Mouse (Mus musculus): ENCODE results near the gene Art4. TPM values are rescaled to one million over a fixed set of nuclear protein-coding genes. Genes with fewer than 3 reads are reported as not detected.
"Not testable (repeated sequence)": the region's sequence is repeated elsewhere in the genome, so short reads cannot be mapped to it uniquely, and the experiment has no call there.

Gene Art4
- polyA plus RNA-seq, 1 experiment from 2014 or later, result 0.20 TPM

DNA sequence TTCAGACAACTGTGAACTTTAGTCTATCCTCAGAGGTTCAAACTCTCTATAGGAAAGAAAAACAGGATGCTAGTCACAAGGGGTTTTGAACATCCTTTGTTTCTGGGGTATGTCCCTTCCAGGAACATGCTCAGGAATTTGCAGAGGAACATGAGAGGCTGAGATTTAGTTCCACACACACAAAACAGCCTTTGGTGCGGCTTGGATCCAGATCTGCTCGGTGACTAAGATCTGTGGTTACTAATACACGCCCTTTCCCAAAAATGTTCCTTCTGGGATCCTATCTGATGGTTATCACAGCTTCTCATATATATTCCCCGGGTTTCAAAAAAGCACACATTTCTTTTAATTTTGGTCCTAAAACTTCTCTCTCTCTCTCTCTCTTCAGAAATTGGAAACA lies 40.3 kb upstream of the Art4 start:
- Histone ChIP-seq H3K9me3 (replicated peaks; ENCODE audit: control insufficient read depth, low read length, poor library complexity, severe bottlenecking) (no peaks in the 10 kb centered on the region), H3K36me3 (ENCODE audit: control insufficient read depth, insufficient read depth, low read length) (no peaks in the 10 kb centered on the region), H3K9ac (ENCODE audit: low read depth, low read length) (no peak overlapping the region), H3K27me3 (ENCODE audit: control insufficient read depth, insufficient read depth, low read depth, low read length) (no peaks in the 10 kb centered on the region), H3K4me1 (ENCODE audit: control insufficient read depth, insufficient read depth, low read length) (no peaks in the 10 kb centered on the region), H3K27ac (ENCODE audit: low read length) (no peak overlapping the region), H3K4me3 (ENCODE audit: low read depth, low read length) (no peak overlapping the region), H3K4me2 (ENCODE audit: low read length) (no peak overlapping the region)
- WGBS, result 84% methylated on average over 4 of the region's 4 CpGs
- ATAC-seq, result no peak

DNA sequence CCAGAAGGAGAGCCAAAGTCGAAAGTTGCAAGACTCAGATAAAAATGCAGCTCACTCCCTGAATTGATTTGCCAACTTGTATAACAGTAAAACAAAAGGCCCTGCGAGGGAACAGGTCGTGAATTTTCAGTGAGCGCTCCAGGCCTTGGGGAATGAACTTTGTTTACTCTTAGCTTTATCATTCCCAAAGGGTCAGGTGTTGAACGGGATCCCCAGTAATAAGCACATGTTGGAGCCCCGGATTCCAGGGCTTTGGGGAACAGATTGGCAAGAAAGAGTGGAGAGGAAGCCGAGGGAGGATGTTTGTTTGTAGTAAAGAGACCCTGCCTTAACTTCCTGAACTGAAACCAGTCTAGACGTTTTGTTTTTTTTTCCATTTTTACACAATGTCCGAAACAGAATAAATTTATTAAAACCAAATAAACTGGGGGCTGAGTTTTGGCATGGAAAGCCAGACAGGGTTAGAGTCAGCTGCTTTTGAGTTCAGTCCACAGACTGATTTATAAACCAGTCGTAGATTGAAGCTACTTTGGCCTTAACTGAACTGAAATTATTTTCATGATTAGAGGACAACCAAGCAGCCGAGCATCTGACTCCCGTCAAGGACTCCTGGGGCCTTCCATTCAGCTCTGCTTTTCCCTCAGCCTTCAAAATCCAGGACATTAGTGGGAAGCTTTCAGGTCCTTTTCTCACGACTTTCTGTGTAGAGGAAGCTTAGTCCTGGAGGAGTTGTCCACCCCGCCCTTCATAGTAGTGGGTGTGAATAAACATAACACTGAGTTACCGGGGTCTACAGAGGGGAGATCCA lies 37.2 kb upstream of the Art4 start:
- Histone ChIP-seq H3K4me1 (ENCODE audit: control insufficient read depth, insufficient read depth, low read length) (no peaks in the 10 kb centered on the region), H3K27me3 (ENCODE audit: control insufficient read depth, insufficient read depth, low read depth, low read length) (no peaks in the 10 kb centered on the region), H3K4me3 (ENCODE audit: low read depth, low read length) (no peak overlapping the region), H3K4me2 (ENCODE audit: low read length) (no peak overlapping the region), H3K9me3 (replicated peaks; ENCODE audit: control insufficient read depth, low read length, poor library complexity, severe bottlenecking) (no peaks in the 10 kb centered on the region), H3K36me3 (ENCODE audit: control insufficient read depth, insufficient read depth, low read length) (no peaks in the 10 kb centered on the region), H3K27ac (ENCODE audit: low read length) (no peak overlapping the region), H3K9ac (ENCODE audit: low read depth, low read length) (no peak overlapping the region)
- WGBS, result 61% methylated on average over 15 of the region's 15 CpGs
- ATAC-seq, result no peak

DNA sequence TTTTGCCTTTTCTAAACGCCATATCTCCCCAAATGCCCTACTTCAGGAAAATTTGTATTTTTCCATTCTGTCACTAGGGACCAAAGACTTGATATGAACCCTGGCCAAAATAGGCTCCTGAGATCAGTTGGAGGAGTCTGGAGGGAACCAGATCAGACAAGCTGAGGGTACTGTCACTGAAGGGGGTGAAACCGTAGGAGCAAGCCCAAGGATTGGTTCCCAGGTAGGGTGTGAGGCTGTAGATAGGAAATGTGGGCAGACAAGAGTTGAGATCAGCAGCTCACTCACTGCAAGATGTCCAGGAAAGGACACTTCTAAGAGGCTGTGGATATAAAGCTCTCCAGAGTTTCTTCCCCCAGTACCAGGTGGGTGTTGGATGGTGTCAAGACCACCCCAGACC lies 34.5 kb upstream of the Art4 start:
- Histone ChIP-seq H3K4me3 (ENCODE audit: low read depth, low read length) (no peak overlapping the region), H3K9me3 (replicated peaks; ENCODE audit: control insufficient read depth, low read length, poor library complexity, severe bottlenecking) (no peaks in the 10 kb centered on the region), H3K27ac (ENCODE audit: low read length) (no peak overlapping the region), H3K4me1 (ENCODE audit: control insufficient read depth, insufficient read depth, low read length) (no peaks in the 10 kb centered on the region), H3K9ac (ENCODE audit: low read depth, low read length) (no peak overlapping the region), H3K36me3 (ENCODE audit: control insufficient read depth, insufficient read depth, low read length) (no peaks in the 10 kb centered on the region), H3K4me2 (ENCODE audit: low read length) (no peak overlapping the region), H3K27me3 (ENCODE audit: control insufficient read depth, insufficient read depth, low read depth, low read length) (no peaks in the 10 kb centered on the region)
- ATAC-seq, result no peak
- WGBS, result 90% methylated on average over 2 of the region's 2 CpGs

DNA sequence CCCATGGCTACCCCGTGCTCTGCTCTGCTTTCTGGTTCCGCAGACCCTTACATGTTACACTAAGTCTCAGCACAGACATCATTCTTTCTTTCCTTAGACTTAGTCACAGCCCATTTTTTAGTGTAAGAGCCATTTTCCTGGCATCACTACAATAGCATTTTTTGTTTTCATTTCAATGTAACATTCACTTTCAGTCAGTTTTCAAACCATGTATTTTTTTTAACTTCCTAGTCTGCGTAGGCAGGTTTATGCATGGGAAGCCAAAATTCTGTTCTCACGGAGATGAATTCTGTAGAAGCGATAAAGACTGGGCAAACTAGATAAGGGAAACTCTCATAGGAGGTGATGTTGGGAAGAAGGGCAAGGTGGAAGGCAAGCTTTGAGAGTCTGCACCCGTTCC lies 32.0 kb upstream of the Art4 start:
- 92% methylated on average over 6 of the region's 6 CpGs for WGBS
- Histone ChIP-seq H3K36me3 (ENCODE audit: control insufficient read depth, insufficient read depth, low read length) (no peaks in the 10 kb centered on the region), H3K4me1 (ENCODE audit: control insufficient read depth, insufficient read depth, low read length) (no peaks in the 10 kb centered on the region), H3K9me3 (replicated peaks; ENCODE audit: control insufficient read depth, low read length, poor library complexity, severe bottlenecking) (no peaks in the 10 kb centered on the region), H3K9ac (ENCODE audit: low read depth, low read length) (no peak overlapping the region), H3K27ac (ENCODE audit: low read length) (no peak overlapping the region), H3K27me3 (ENCODE audit: control insufficient read depth, insufficient read depth, low read depth, low read length) (no peaks in the 10 kb centered on the region), H3K4me3 (ENCODE audit: low read depth, low read length) (no peak overlapping the region), H3K4me2 (ENCODE audit: low read length) (no peak overlapping the region)
- ATAC-seq, result no peak

DNA sequence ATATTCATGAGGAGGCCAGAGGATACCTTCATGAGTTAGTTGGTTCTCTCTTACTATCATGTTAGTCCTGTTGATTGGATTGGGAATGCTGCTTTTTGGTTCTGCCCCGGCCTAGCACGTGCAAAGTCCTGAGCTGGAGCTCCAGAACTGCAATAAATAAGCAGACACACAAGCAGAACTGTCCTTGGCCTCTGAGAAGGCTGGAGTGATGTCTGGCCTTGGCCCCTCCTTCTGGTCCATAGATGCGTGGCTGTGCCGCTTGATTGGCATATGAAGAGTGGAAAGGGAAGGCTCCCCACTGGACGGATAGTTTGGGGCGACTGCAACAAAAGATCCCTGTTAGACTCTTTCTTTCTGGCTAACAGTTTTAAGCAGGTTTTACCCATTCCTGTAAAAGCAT lies 31.5 kb upstream of the Art4 start:
- H3K9me3 ChIP-seq (replicated peaks; ENCODE audit: control insufficient read depth, low read length, poor library complexity, severe bottlenecking), result no peaks in the 10 kb centered on the region
- H3K4me3 ChIP-seq (ENCODE audit: low read depth, low read length), result no peak overlapping the region
- H3K36me3 ChIP-seq (ENCODE audit: control insufficient read depth, insufficient read depth, low read length), result no peaks in the 10 kb centered on the region
- no peak overlapping the region for H3K27ac ChIP-seq (ENCODE audit: low read length)
- H3K27me3 ChIP-seq (ENCODE audit: control insufficient read depth, insufficient read depth, low read depth, low read length), result no peaks in the 10 kb centered on the region
- ATAC-seq, result no peak
- 87% methylated on average over 6 of the region's 6 CpGs for WGBS
- no peaks in the 10 kb centered on the region for H3K4me1 ChIP-seq (ENCODE audit: control insufficient read depth, insufficient read depth, low read length)
- H3K4me2 ChIP-seq (ENCODE audit: low read length), result no peak overlapping the region
- H3K9ac ChIP-seq (ENCODE audit: low read depth, low read length), result no peak overlapping the region

DNA sequence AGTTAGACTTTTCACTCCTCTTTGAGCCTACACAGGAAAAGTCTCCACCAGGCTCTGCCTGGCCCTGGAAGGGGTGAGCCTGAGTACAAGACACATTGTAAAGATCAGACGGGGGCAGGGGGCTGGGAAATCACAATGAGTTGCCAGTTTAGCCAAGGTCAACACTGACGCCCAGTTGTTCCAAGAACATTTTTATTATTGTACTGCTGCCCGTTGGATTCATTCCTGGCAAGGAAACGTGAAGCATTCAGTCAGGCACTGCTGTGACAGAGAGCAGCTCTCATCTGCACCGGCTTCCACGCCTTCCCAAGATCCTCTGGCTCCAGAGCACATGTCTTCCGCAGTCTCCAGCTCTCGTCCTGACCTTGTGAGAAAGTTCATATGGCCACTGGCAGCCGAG lies 30.3 kb upstream of the Art4 start:
- H3K27me3 ChIP-seq (ENCODE audit: control insufficient read depth, insufficient read depth, low read depth, low read length), result no peaks in the 10 kb centered on the region
- no peaks in the 10 kb centered on the region for H3K4me1 ChIP-seq (ENCODE audit: control insufficient read depth, insufficient read depth, low read length)
- no peak overlapping the region for H3K4me2 ChIP-seq (ENCODE audit: low read length)
- H3K9ac ChIP-seq (ENCODE audit: low read depth, low read length), result no peak overlapping the region
- WGBS, result 78% methylated on average over 9 of the region's 9 CpGs
- H3K27ac ChIP-seq (ENCODE audit: low read length), result no peak overlapping the region
- H3K9me3 ChIP-seq (replicated peaks; ENCODE audit: control insufficient read depth, low read length, poor library complexity, severe bottlenecking), result no peaks in the 10 kb centered on the region
- no peaks in the 10 kb centered on the region for H3K36me3 ChIP-seq (ENCODE audit: control insufficient read depth, insufficient read depth, low read length)
- H3K4me3 ChIP-seq (ENCODE audit: low read depth, low read length), result no peak overlapping the region
- no peak for ATAC-seq

DNA sequence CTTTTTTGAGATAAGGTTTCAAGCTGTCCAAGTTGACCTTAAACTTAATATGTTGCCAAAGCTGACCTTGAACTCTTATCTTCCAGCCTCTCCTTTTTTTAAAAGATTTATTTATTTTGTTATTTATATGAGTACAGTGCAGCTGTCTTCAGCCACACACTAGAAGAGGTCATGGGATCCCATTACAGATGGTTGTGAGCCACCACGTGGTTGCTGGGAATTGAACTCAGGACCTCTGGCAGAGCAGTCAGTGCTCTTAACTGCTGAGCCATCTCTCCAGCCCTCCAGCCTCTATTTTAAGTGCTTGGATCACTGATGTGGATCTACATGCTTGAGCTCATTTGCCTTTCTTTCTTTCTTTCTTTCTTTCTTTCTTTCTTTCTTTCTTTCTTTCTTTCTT lies 27.2 kb upstream of the Art4 start:
- H3K4me1 ChIP-seq (ENCODE audit: control insufficient read depth, insufficient read depth, low read length); H3K27ac ChIP-seq (ENCODE audit: low read length); H3K4me2 ChIP-seq (ENCODE audit: low read length); H3K36me3 ChIP-seq (ENCODE audit: control insufficient read depth, insufficient read depth, low read length); H3K9ac ChIP-seq (ENCODE audit: low read depth, low read length); H3K27me3 ChIP-seq (ENCODE audit: control insufficient read depth, insufficient read depth, low read depth, low read length); ATAC-seq; H3K9me3 ChIP-seq (replicated peaks; ENCODE audit: control insufficient read depth, low read length, poor library complexity, severe bottlenecking); H3K4me3 ChIP-seq (ENCODE audit: low read depth, low read length): not testable (repeated sequence)
- 46% methylated on average over 1 of the region's 1 CpGs for WGBS

DNA sequence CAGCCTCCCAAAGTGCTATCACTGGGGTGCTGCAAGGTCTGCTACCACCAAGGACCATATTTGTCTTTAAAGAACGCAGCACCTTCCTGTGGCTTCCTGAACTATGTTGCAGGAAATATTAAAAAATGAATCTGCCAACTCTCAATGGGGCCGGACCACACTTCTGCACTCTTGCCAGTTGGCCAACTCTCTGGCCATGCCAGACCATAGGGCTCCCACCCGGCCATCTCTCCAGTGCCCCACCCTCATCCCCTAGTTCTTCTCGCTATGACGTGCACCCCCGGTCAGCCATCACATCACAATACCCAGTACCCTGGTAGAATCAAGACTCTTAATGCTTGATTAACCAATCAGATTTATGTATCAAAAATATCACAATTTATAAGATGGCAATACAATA lies 26.4 kb upstream of the Art4 start:
- no peaks in the 10 kb centered on the region for H3K9me3 ChIP-seq (replicated peaks; ENCODE audit: control insufficient read depth, low read length, poor library complexity, severe bottlenecking)
- WGBS, result 95% methylated on average over 6 of the region's 6 CpGs
- no peak overlapping the region for H3K4me2 ChIP-seq (ENCODE audit: low read length)
- no peaks in the 10 kb centered on the region for H3K36me3 ChIP-seq (ENCODE audit: control insufficient read depth, insufficient read depth, low read length)
- H3K4me1 ChIP-seq (ENCODE audit: control insufficient read depth, insufficient read depth, low read length), result no peaks in the 10 kb centered on the region
- no peak overlapping the region for H3K9ac ChIP-seq (ENCODE audit: low read depth, low read length)
- no peak overlapping the region for H3K4me3 ChIP-seq (ENCODE audit: low read depth, low read length)
- no peak for ATAC-seq
- H3K27me3 ChIP-seq (ENCODE audit: control insufficient read depth, insufficient read depth, low read depth, low read length), result no peaks in the 10 kb centered on the region
- no peak overlapping the region for H3K27ac ChIP-seq (ENCODE audit: low read length)

DNA sequence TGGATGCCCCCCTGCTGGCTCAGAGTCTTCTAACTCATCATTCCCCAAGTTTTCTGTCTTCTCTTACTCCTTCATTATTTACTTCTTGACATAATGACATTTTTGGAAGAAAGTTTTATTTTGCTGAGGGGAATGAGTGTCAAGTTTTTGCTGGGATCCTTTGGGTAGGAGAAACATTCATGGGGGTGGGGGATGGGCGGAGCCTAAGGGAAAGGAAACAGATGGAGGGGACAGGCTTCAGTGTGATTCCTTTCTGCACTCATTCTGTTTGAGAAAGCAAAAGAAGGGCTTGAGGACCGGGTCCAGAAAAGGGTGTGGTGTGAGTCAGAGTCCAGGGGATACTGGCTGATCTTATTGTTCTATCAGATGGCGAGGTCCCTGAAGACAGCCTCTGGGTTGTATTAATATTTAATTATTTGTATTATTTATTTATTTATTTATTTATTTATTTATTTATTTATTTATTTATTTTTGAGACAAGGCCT lies 25.9 kb upstream of the Art4 start:
- Histone ChIP-seq H3K36me3 (ENCODE audit: control insufficient read depth, insufficient read depth, low read length) (no peaks in the 10 kb centered on the region), H3K4me3 (ENCODE audit: low read depth, low read length) (no peak overlapping the region), H3K4me2 (ENCODE audit: low read length) (no peak overlapping the region), H3K27ac (ENCODE audit: low read length) (no peak overlapping the region), H3K4me1 (ENCODE audit: control insufficient read depth, insufficient read depth, low read length) (no peaks in the 10 kb centered on the region), H3K27me3 (ENCODE audit: control insufficient read depth, insufficient read depth, low read depth, low read length) (no peaks in the 10 kb centered on the region), H3K9me3 (replicated peaks; ENCODE audit: control insufficient read depth, low read length, poor library complexity, severe bottlenecking) (no peaks in the 10 kb centered on the region), H3K9ac (ENCODE audit: low read depth, low read length) (no peak overlapping the region)
- WGBS, result 88% methylated on average over 3 of the region's 3 CpGs
- no peak for ATAC-seq
